Comparison of ENCODE assay signal across 20 mouse cellular contexts in the genomic region with DNA sequence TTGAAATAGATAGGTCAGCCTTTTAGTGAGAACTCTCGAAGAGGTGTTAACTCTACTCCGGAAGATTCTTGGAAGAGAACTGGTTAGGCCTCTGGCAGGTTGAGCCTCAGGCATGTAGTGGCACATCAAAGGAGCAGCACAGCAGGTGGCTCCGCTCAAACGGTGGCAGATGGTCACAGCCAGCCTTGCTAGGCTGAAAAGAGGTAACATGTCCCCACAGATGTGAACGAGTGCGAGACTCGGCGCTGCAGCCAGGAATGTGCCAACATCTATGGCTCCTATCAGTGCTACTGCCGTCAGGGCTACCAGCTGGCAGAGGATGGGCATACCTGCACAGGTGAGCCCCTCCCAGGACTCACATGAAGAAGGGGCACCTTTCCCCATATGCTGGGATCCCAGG. TPM values are rescaled to one million over a fixed set of nuclear protein-coding genes. Genes with fewer than 3 reads are reported as not detected.
DNase-seq lines count a peak whose midpoint lies in the region; ATAC-seq and TF ChIP-seq lines count a peak whose summit lies in the region.
"Had no signal": no experiment of that assay in that cellular context is flagged by ENCODE, and none has a peak within 500 bp of the region (broad histone marks: within the 10 kb centered on the region; RNA-seq: fewer than 3 reads in every experiment).

No protein-coding gene starts in this region.

- H3K9me3 ChIP-seq in forebrain, embryonic 13.5 days (replicated peaks) = no peaks in the 10 kb centered on the region
- H3K9me3 ChIP-seq in forebrain, embryonic 12.5 days = no peaks in the 10 kb centered on the region
- H3K9me3 ChIP-seq: heart, embryonic 13.5 days; hindbrain, embryonic 15.5 days had no signal

- H3K4me1 ChIP-seq in forebrain, embryonic 13.5 days = peaks cover 11% of the 10 kb centered on the region
- peaks cover 9% of the 10 kb centered on the region; the same call in 1 of the 2 replicates for H3K4me1 ChIP-seq in forebrain, embryonic 12.5 days
- peaks cover 22% of the 10 kb centered on the region for H3K4me1 ChIP-seq in thymus, adult 2 months (replicated peaks; ENCODE audit: control insufficient read depth, insufficient read depth, low read length)
- H3K4me1 ChIP-seq: heart, embryonic 13.5 days had no signal

- ATAC-seq in forebrain, embryonic 13.5 days = peak; percentile 54; the same call in 1 of the 2 replicates
- no peak for ATAC-seq in forebrain, embryonic 12.5 days (ENCODE audit: low FRiP score)
- ATAC-seq: forebrain, embryonic 16.5 days; intestine, embryonic 16.5 days; Patski had no signal

- no peak overlapping the region for H3K9ac ChIP-seq in forebrain, embryonic 13.5 days
- no peak overlapping the region for H3K9ac ChIP-seq in forebrain, embryonic 12.5 days
- H3K9ac ChIP-seq: heart, embryonic 13.5 days; hindbrain, embryonic 15.5 days had no signal

- no peak overlapping the region for H3K4me2 ChIP-seq in forebrain, embryonic 13.5 days
- no peak overlapping the region for H3K4me2 ChIP-seq in forebrain, embryonic 12.5 days
- H3K4me2 ChIP-seq: heart, embryonic 13.5 days; hindbrain, embryonic 15.5 days had no signal

- TF ChIP-seq POLR2A in thymus, adult 2 months (IDR thresholded peaks at IDR 0.05; ENCODE audit: control insufficient read depth, extremely low read depth, insufficient read depth, low read length, poor library complexity) = no peak

- H3K36me3 ChIP-seq in forebrain, embryonic 13.5 days (ENCODE audit: poor library complexity, severe bottlenecking) = no peaks in the 10 kb centered on the region
- H3K36me3 ChIP-seq in forebrain, embryonic 12.5 days (replicated peaks) = no peaks in the 10 kb centered on the region
- no peaks in the 10 kb centered on the region for H3K36me3 ChIP-seq in thymus, adult 2 months (ENCODE audit: control insufficient read depth, insufficient read depth, low read length)
- H3K36me3 ChIP-seq: hindbrain, embryonic 15.5 days had no signal

- no peak overlapping the region for H3K4me3 ChIP-seq in forebrain, embryonic 13.5 days
- H3K4me3 ChIP-seq in forebrain, embryonic 12.5 days (replicated peaks) = no peak overlapping the region
- no peak overlapping the region for H3K4me3 ChIP-seq in thymus, adult 2 months (ENCODE audit: control insufficient read depth, insufficient read depth, low read length)
- H3K4me3 ChIP-seq: heart, embryonic 13.5 days; hindbrain, embryonic 15.5 days had no signal

- TF ChIP-seq CTCF in thymus, adult 2 months (IDR thresholded peaks at IDR 0.05; ENCODE audit: borderline replicate concordance, control insufficient read depth, extremely low read depth, insufficient read depth, low read length, poor library complexity) = no peak

- no peaks in the 10 kb centered on the region for H3K27me3 ChIP-seq in forebrain, embryonic 13.5 days
- no peaks in the 10 kb centered on the region for H3K27me3 ChIP-seq in forebrain, embryonic 12.5 days
- no peaks in the 10 kb centered on the region for H3K27me3 ChIP-seq in thymus, adult 2 months (ENCODE audit: control insufficient read depth, insufficient read depth, low read length)
- H3K27me3 ChIP-seq: hindbrain, embryonic 15.5 days; Patski had no signal

- WGBS in forebrain, embryonic 13.5 days = 57% methylated on average over 9 of the region's 9 CpGs
- 71% methylated on average over 9 of the region's 9 CpGs for WGBS in forebrain, embryonic 12.5 days
- WGBS in thymus, adult 2 months = 43% methylated on average over 9 of the region's 9 CpGs

- peak; percentile 76 for DNase-seq in thymus, postnatal 0 days (ENCODE audit: low spot score)
- DNase-seq in thymus, adult 2 months = no peak
- peak; percentile 38 for DNase-seq in forelimb bud, embryonic 11.5 days (ENCODE audit: low read depth, low spot score)
- DNase-seq in thymus, postnatal 25 days = peak; percentile 37
- no peak for DNase-seq in testis, postnatal 10 days (ENCODE audit: low spot score)
- DNase-seq in right cerebral cortex, adult 2 months (ENCODE audit: low spot score in 2 of 2) = no peak
- DNase-seq: adrenal gland, adult 2 months; adrenal gland, postnatal 36 days; cerebellum, adult 11 months; cerebellum, adult 8-10 months; gastrocnemius, postnatal 36 days; heart, adult 11 months; heart, postnatal 36 days had no signal

- H3K27ac ChIP-seq in forebrain, embryonic 13.5 days = no peak overlapping the region
- H3K27ac ChIP-seq in forebrain, embryonic 12.5 days = no peak overlapping the region
- no peak overlapping the region for H3K27ac ChIP-seq in thymus, adult 2 months (ENCODE audit: control insufficient read depth, insufficient read depth, low read length)
- H3K27ac ChIP-seq: heart, embryonic 13.5 days; hindbrain, embryonic 15.5 days had no signal

RNA-seq across cellular contexts. Expression of a gene that starts 56.1 kb away (rescaled TPM):
- 8.5 and 12.2 TPM in 2 replicates for polyA plus RNA-seq in forebrain, embryonic 13.5 days (2015; fragmentation: Nextera tagmentation; extraction: Ambion mirVana)
- polyA plus RNA-seq in forebrain, embryonic 12.5 days (2016; fragmentation: Nextera tagmentation; extraction: Ambion mirVana) = 39.4 and 45.6 TPM in 2 replicates
- 97.2 and 117 TPM in 2 replicates for polyA plus RNA-seq in thymus, postnatal 0 days (2015; fragmentation: Nextera tagmentation; extraction: Ambion mirVana)
- 70.4 and 71.8 TPM in 2 replicates for polyA plus RNA-seq in thymus, adult 2 months (2012; rRNA removed)

Comparison
In these comparisons a context has a peak if more than half of its experiments do, and no peak if none do; other contexts are left out.
1. DNase-seq: peak in thymus, postnatal 0 days (single experiment), forelimb bud, embryonic 11.5 days (single experiment) and thymus, postnatal 25 days (single experiment); none in thymus, adult 2 months (single experiment), testis, postnatal 10 days (single experiment) and right cerebral cortex, adult 2 months (0 of 2).